Mouse (Mus musculus) adrenal gland, postnatal 0 days (tissue): ENCODE results near the gene Olfr974. TPM values are rescaled to one million over a fixed set of nuclear protein-coding genes. Genes with fewer than 3 reads are reported as not detected.

Source experiments
- polyA plus RNA-seq: library from polyadenylated mRNA; unstranded; fragments of >200 nt; fragmentation: Nextera tagmentation; extraction: Ambion mirVana; gene quantifications from 2 replicates; pipeline ENCODE4 v1.2.1, GENCODE M21; 2015

Gene Olfr974
- polyA plus RNA-seq, result not detected in 2 replicates

DNA sequence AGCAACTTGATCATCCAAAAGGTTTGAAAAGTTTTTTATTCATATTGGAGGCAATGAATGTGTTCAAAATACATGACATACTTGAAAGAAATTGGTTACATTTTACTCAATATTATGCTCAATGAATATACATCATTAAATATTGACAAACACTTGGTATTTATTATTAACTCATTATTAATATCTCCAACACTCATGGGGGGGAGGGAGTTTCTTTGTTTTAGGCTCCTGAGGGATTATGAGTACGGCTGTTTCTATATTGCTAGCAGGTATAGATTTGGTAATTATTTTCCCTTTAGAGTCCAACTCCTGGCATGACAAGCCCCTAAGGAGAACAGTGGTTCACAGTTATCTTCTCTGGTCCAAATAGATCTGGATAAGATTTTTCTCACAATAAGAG, at the start of gene Olfr974:
Olfr974 (plus strand) TSS at position 301 of the 400 bp plus-strand sequence.

DNA sequence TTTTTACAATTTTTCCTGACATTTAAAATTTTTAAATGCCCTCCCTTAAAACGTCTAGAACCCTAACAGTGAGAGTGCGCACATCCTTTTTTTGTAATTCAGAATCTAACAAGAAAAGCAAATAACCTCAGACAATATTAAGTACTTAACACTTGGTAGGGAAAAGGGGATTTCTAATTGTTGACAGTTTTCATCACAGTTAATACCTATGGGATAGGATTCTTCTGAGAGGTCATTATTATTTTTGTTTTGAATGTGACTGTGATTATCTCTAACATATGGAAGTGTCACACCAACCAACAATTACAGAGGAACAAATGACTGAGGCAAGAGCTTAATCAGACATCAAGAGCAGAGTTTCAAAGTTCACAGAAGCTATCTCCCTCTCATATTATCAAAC, 30.3 kb upstream of the Olfr974 start, which contains the start of gene Olfr229:
Olfr229 (plus strand) TSS at position 301 of the 400 bp plus-strand sequence.

DNA sequence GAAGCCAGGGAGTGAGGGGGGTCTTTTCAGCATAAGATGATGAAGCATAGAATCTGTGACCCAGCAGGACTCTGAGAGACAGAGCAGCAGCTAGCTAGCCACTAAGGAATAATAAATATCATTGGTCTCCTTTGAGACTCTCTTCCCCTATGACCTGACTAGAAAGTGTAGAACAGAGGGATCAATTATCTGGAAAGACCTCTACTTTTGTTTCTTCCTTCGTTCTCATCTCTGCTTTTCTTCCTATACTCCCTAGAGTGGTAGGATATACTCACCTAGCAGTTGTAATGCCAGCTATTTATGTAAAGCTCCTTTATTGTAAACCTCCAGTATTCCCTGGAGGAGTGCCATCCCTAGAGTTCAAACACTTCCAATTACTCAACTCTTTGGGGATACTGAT, 14.6 kb downstream of the Olfr974 start, which contains the start of gene Olfr975:
Olfr975 (minus strand) TSS at position 101 of the 400 bp plus-strand sequence.

DNA sequence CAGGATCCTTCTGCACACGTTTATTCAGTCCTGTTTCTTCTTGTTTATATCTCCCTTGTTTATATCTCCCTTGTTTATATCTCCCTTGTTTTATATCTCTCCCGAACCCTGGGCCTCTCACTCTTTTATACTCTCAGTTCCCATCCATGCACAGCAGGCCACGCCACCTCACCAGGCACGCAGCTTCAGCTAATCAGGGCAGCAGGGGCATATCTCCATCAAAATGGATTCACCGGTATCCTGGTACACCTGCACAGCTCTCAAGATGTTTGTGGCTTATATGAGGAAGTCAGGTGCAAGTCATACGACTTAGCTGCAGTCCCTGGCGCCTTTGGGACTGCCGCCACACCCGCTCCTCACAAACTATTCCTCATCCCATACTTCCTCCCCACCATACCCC, 23.7 kb downstream of the Olfr974 start, which contains the start of gene Olfr976:
Olfr976 (minus strand) TSS at position 101 of the 400 bp plus-strand sequence.

DNA sequence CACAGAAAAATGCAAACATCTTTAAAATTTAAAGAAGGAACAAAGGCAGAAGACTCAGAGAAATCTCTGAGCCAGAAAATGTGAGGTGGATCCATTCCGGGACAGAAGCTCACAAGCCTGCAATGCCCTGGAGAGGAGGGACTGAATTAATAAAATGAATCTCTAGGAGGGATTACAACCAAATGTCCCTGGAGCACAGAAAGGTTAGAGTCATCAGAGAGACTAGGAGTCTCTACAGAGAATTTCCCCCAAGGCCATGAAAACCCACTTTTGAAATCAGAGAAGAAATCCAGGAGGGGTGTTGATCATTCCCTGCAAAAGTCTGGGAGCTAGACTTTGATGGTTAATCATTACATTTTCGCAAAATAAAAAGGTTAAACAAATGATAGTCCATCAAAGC, 54.5 kb downstream of the Olfr974 start, which contains the start of gene Olfr978:
Olfr978 (plus strand) TSS at position 301 of the 400 bp plus-strand sequence.

Other genes with a start within 250 kb of the Olfr974 start
- not detected in 2 replicates for gene Olfr149, start 230.4 kb upstream of the Olfr974 start, polyA plus RNA-seq
- not detected in 2 replicates for gene Olfr965, start 226.1 kb upstream of the Olfr974 start, polyA plus RNA-seq
- not detected in 2 replicates for gene Olfr150, start 206.5 kb upstream of the Olfr974 start, polyA plus RNA-seq
- gene Olfr967, start 191.3 kb upstream of the Olfr974 start, polyA plus RNA-seq, result not detected in 2 replicates
- gene Olfr968, start 154.2 kb upstream of the Olfr974 start, polyA plus RNA-seq, result not detected in 2 replicates
- not detected in 2 replicates for gene Olfr969, start 146.6 kb upstream of the Olfr974 start, polyA plus RNA-seq
- gene Olfr970, start 128.6 kb upstream of the Olfr974 start, polyA plus RNA-seq, result not detected in 2 replicates
- gene Olfr971, start 100.6 kb upstream of the Olfr974 start, polyA plus RNA-seq, result not detected in 2 replicates
- gene Olfr972, start 71.1 kb upstream of the Olfr974 start, polyA plus RNA-seq, result not detected in 2 replicates
- not detected in 2 replicates for gene Olfr229, start 30.2 kb upstream of the Olfr974 start, polyA plus RNA-seq
- gene Olfr975, start 14.5 kb downstream of the Olfr974 start, polyA plus RNA-seq, result not detected in 2 replicates
- not detected in 2 replicates for gene Olfr976, start 23.6 kb downstream of the Olfr974 start, polyA plus RNA-seq
- gene Olfr978, start 54.6 kb downstream of the Olfr974 start, polyA plus RNA-seq, result not detected in 2 replicates
- gene Olfr979, start 66.0 kb downstream of the Olfr974 start, polyA plus RNA-seq, result not detected in 2 replicates
- gene Olfr980, start 72.1 kb downstream of the Olfr974 start, polyA plus RNA-seq, result not detected in 2 replicates
- gene Olfr981, start 84.0 kb downstream of the Olfr974 start, polyA plus RNA-seq, result not detected in 2 replicates
- not detected in 2 replicates for gene Olfr982, start 136.3 kb downstream of the Olfr974 start, polyA plus RNA-seq
- gene Olfr983, start 156.1 kb downstream of the Olfr974 start, polyA plus RNA-seq, result not detected in 2 replicates
- not detected in 2 replicates for gene Olfr984, start 176.7 kb downstream of the Olfr974 start, polyA plus RNA-seq
- not detected in 2 replicates for gene Olfr985, start 192.7 kb downstream of the Olfr974 start, polyA plus RNA-seq
- gene Tmem225, start 210.6 kb downstream of the Olfr974 start, polyA plus RNA-seq, result 0.18 TPM in 1 of 2 replicates, not detected in the other
- gene Olfr986, start 243.4 kb downstream of the Olfr974 start, polyA plus RNA-seq, result not detected in 2 replicates